Mouse (Mus musculus): ENCODE measurements around the gene Arhgap27. TPM values are rescaled to one million over a fixed set of nuclear protein-coding genes. Genes with fewer than 3 reads are reported as not detected.

Arhgap27 gene
- polyA plus RNA-seq, 1 experiment = not detected

- no peak overlapping the region for H3K4me3 ChIP-seq (ENCODE audit: insufficient read depth, low read depth, low read length)
- 84% methylated on average over 9 of the region's 9 CpGs for WGBS
- H3K4me1 ChIP-seq (ENCODE audit: control insufficient read depth, insufficient read depth, low read length) = peaks cover 43% of the 10 kb centered on the region
- H3K27ac ChIP-seq (ENCODE audit: insufficient read depth, low read depth, low read length) = no peak overlapping the region
- TF ChIP-seq CTCF (IDR thresholded peaks at IDR 0.05; ENCODE audit: insufficient read depth, low read depth, low read length) (no peak), POLR2A (IDR thresholded peaks at IDR 0.05; ENCODE audit: insufficient read depth, low read depth, low read length) (no peak)
Measured at GRCm38 (mm10) chr11:103373922-103374321, 10.4 kb upstream of the Arhgap27 start.

DNA sequence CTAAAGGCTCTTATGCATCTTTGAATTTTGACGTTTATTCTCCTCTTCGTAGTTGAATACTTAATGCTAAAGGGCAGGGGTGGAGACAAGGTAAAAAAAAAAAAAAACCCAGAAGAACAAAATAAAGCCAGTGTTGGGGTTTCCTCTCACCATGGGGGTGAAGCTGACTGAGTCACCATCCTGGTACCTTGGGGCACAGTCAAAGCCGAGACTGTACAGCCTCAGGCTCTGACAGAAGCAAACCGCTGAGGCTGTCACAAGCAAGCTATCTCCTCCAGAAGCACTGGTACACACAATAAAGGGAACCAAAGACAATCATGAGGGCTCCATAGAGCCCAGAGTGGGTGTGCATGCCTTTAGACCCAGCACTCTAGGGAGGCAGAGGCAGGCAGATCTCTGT, 9.1 kb upstream of the Arhgap27 start:
- TF ChIP-seq CTCF (IDR thresholded peaks at IDR 0.05; ENCODE audit: insufficient read depth, low read depth, low read length) (no peak), POLR2A (IDR thresholded peaks at IDR 0.05; ENCODE audit: insufficient read depth, low read depth, low read length) (no peak)
- Histone ChIP-seq H3K4me3 (ENCODE audit: insufficient read depth, low read depth, low read length) (no peak overlapping the region), H3K4me1 (ENCODE audit: control insufficient read depth, insufficient read depth, low read length) (peaks cover 38% of the 10 kb centered on the region), H3K27ac (ENCODE audit: insufficient read depth, low read depth, low read length) (0 out of 2 replicates have a peak overlapping the region, but pooled peaks have one; percentile 38)
- 35% methylated on average over 4 of the region's 4 CpGs for WGBS

- Histone ChIP-seq H3K4me1 (ENCODE audit: control insufficient read depth, insufficient read depth, low read length) (peaks cover 35% of the 10 kb centered on the region), H3K27ac (ENCODE audit: insufficient read depth, low read depth, low read length) (peak overlapping the region; percentile 38; the same call in 1 of the 2 replicates), H3K4me3 (ENCODE audit: insufficient read depth, low read depth, low read length) (no peak overlapping the region)
- no peak for TF ChIP-seq POLR2A (IDR thresholded peaks at IDR 0.05; ENCODE audit: insufficient read depth, low read depth, low read length)
- no peak for TF ChIP-seq CTCF (IDR thresholded peaks at IDR 0.05; ENCODE audit: insufficient read depth, low read depth, low read length)
- WGBS = 32% methylated on average over 3 of the region's 3 CpGs
Measured at GRCm38 (mm10) chr11:103372068-103372467, 8.6 kb upstream of the Arhgap27 start.

- 73% methylated on average over 3 of the region's 3 CpGs for WGBS
- H3K4me3 ChIP-seq (ENCODE audit: insufficient read depth, low read depth, low read length) = no peak overlapping the region
- TF ChIP-seq POLR2A (IDR thresholded peaks at IDR 0.05; ENCODE audit: insufficient read depth, low read depth, low read length) = no peak
- TF ChIP-seq CTCF (IDR thresholded peaks at IDR 0.05; ENCODE audit: insufficient read depth, low read depth, low read length) = no peak
- peaks cover 28% of the 10 kb centered on the region for H3K4me1 ChIP-seq (ENCODE audit: control insufficient read depth, insufficient read depth, low read length)
- no peak overlapping the region for H3K27ac ChIP-seq (ENCODE audit: insufficient read depth, low read depth, low read length)
Measured at GRCm38 (mm10) chr11:103371222-103371539, 7.7 kb upstream of the Arhgap27 start.

DNA sequence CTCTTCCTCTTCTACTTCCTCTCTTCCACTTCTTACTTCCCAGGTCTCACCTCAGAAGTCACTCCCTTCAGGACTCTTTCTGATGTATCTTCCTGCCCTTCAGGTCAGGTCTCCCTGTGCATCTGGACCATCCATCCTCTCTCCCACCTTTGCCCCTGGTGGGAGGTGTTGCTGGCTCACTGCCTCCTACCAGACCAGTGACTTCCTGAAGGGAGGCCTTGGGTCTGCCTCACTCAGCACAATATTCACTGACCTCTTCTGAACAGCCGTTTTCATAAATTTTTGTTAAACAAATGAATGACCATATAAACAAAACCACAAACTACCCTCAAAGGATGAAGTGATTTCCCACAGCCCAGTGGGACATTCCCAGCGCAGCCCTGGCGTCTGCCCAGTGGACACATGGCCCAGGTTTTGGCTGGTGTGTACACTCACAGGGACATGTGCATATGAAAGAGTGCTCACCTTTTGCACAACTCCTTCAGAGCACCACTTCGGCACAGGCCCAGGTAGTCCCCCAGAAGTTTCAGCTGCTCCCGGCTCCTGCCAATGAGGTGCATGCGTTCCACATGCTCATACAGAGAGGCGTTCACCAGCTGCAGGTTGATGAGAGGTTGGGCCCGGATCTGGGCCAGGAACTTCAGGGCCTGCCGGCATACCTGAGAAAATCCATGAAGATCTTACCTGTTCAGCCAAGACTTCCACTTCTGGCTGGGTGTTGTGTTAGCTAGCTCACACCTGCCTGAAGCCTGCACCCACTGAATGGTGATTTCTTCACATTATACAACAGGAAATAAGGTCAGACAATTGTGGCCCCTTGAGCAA, 7.1 kb upstream of the Arhgap27 start:
- Histone ChIP-seq H3K4me1 (ENCODE audit: control insufficient read depth, insufficient read depth, low read length) (peaks cover 28% of the 10 kb centered on the region), H3K4me3 (ENCODE audit: insufficient read depth, low read depth, low read length) (no peak overlapping the region), H3K27ac (ENCODE audit: insufficient read depth, low read depth, low read length) (no peak overlapping the region)
- WGBS = 93% methylated on average over 9 of the region's 9 CpGs
- TF ChIP-seq POLR2A (IDR thresholded peaks at IDR 0.05; ENCODE audit: insufficient read depth, low read depth, low read length) (no peak), CTCF (IDR thresholded peaks at IDR 0.05; ENCODE audit: insufficient read depth, low read depth, low read length) (no peak)

DNA sequence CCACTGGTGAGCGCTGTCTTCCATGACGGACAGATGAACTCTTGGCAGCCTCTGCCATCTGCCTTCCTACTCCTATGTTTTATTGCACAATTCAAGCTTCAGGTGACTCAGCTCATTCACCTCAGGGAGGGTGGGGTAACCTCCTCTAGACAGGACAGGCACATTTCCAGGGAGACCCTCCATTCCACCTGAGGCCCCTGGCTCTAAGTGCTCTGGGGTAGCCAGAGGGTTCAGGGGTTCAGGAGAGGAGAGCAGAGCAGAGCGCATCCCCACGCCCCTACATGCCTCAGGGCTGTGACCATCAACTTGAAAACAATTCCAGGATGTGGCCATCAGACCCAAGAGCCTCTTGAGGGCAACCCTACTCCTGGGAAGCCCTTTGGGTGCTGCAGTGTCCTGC, 2.0 kb upstream of the Arhgap27 start:
- no peak overlapping the region for H3K4me3 ChIP-seq (ENCODE audit: insufficient read depth, low read depth, low read length)
- H3K4me1 ChIP-seq (ENCODE audit: control insufficient read depth, insufficient read depth, low read length) = peaks cover 35% of the 10 kb centered on the region
- 93% methylated on average over 4 of the region's 4 CpGs for WGBS
- TF ChIP-seq POLR2A (IDR thresholded peaks at IDR 0.05; ENCODE audit: insufficient read depth, low read depth, low read length) (no peak), CTCF (IDR thresholded peaks at IDR 0.05; ENCODE audit: insufficient read depth, low read depth, low read length) (no peak)
- H3K27ac ChIP-seq (ENCODE audit: insufficient read depth, low read depth, low read length) = no peak overlapping the region

DNA sequence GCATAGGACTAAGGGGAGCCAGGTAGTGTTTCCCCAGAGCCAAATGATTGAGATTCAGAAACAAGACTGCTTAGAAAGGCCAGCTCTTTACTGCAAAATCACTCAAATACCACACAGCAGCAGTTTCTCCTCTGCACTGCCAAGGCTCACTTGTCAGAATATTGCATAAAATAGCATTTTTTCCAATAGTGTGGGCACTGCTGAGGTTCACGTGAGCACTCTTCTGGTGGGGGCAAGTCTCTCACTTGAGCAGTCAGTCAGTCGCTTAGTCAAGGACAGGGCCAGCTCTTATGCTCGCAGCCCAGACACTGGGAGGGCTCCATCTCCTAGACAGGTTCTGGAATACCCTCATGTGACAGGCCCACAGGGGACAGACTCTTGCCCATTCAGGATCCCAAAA, 1.5 kb upstream of the Arhgap27 start:
- no peak overlapping the region for H3K4me3 ChIP-seq (ENCODE audit: insufficient read depth, low read depth, low read length)
- TF ChIP-seq CTCF (IDR thresholded peaks at IDR 0.05; ENCODE audit: insufficient read depth, low read depth, low read length) (no peak), POLR2A (IDR thresholded peaks at IDR 0.05; ENCODE audit: insufficient read depth, low read depth, low read length) (no peak)
- H3K4me1 ChIP-seq (ENCODE audit: control insufficient read depth, insufficient read depth, low read length) = peaks cover 35% of the 10 kb centered on the region
- no peak overlapping the region for H3K27ac ChIP-seq (ENCODE audit: insufficient read depth, low read depth, low read length)
- 83% methylated on average over 3 of the region's 3 CpGs for WGBS

- WGBS = 48% methylated on average over 5 of the region's 5 CpGs
- no peak overlapping the region for H3K27ac ChIP-seq (ENCODE audit: insufficient read depth, low read depth, low read length)
- H3K4me1 ChIP-seq (ENCODE audit: control insufficient read depth, insufficient read depth, low read length) = peaks cover 35% of the 10 kb centered on the region
Measured at GRCm38 (mm10) chr11:103364335-103364734, 843 bp upstream of the Arhgap27 start.

GRCm38 (mm10) chr11:103362521-103363181, 841 bp downstream of the Arhgap27 start:
- peaks cover 40% of the 10 kb centered on the region for H3K4me1 ChIP-seq (ENCODE audit: control insufficient read depth, insufficient read depth, low read length)
- peak overlapping the region; percentile 34 for H3K27ac ChIP-seq (ENCODE audit: insufficient read depth, low read depth, low read length)
- WGBS = 2% methylated on average over 33 of the region's 33 CpGs
- TF ChIP-seq POLR2A (IDR thresholded peaks at IDR 0.05; ENCODE audit: insufficient read depth, low read depth, low read length) = peak; percentile 14; the same call in 1 of the 2 replicates
- no peak for TF ChIP-seq CTCF (IDR thresholded peaks at IDR 0.05; ENCODE audit: insufficient read depth, low read depth, low read length)
- H3K4me3 ChIP-seq (ENCODE audit: insufficient read depth, low read depth, low read length) = peak overlapping the region; percentile 60

More at GRCm38 (mm10) chr11:103364335-103364734, 843 bp upstream of the Arhgap27 start:
- H3K4me3 ChIP-seq (ENCODE audit: insufficient read depth, low read depth, low read length) = no peak overlapping the region
- TF ChIP-seq CTCF (IDR thresholded peaks at IDR 0.05; ENCODE audit: insufficient read depth, low read depth, low read length) (no peak), POLR2A (IDR thresholded peaks at IDR 0.05; ENCODE audit: insufficient read depth, low read depth, low read length) (no peak)
